Mouse (Mus musculus): ENCODE results near the gene Gla. TPM values are rescaled to one million over a fixed set of nuclear protein-coding genes. Genes with fewer than 3 reads are reported as not detected.

Gla gene
- polyA plus RNA-seq, 1 experiment: 2.6 TPM

GRCm38 (mm10) chrX:134599922-134600565 is 881 bp downstream of the Gla start:
- H3K4me3 ChIP-seq (replicated peaks; ENCODE audit: extremely low read depth, low read depth, low read length): no peak overlapping the region
- 33% methylated on average over 10 of the region's 10 CpGs for WGBS
- H3K4me1 ChIP-seq (ENCODE audit: control insufficient read depth, insufficient read depth, low read length): peaks cover 2% of the 10 kb centered on the region; the same call in 1 of the 2 replicates
- TF ChIP-seq CTCF (IDR thresholded peaks at IDR 0.05; ENCODE audit: insufficient read depth, low read length) (no peak), POLR2A (IDR thresholded peaks at IDR 0.05; ENCODE audit: borderline replicate concordance, extremely low read depth, low read depth, low read length) (no peak)
- no peak for DNase-seq

DNA sequence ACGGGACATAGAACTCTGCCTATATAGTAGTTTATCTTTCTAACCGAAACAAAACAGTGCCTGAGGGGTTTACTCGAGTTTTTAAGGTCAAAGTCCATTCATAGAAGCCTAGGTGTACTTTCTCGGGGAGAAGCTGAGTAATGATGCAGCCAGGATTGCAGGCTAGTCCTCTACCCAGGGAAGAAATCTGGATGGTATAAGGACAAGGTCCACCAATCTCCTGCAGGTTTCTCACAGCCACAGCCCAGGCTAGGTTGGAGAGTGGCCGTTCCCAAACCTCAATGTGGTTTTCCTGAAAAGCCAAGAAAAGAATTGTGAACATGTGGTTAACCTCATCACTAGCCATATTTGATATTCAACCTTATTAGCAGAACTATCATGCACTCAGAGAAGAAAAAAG is 11.1 kb downstream of the Gla start:
- no peak for DNase-seq
- TF ChIP-seq CTCF (IDR thresholded peaks at IDR 0.05; ENCODE audit: insufficient read depth, low read length) (no peak), POLR2A (IDR thresholded peaks at IDR 0.05; ENCODE audit: borderline replicate concordance, extremely low read depth, low read depth, low read length) (no peak)
- H3K4me1 ChIP-seq (ENCODE audit: control insufficient read depth, insufficient read depth, low read length): no peaks in the 10 kb centered on the region
- no peak overlapping the region for H3K4me3 ChIP-seq (replicated peaks; ENCODE audit: extremely low read depth, low read depth, low read length)
- 54% methylated on average over 5 of the region's 5 CpGs for WGBS

DNA sequence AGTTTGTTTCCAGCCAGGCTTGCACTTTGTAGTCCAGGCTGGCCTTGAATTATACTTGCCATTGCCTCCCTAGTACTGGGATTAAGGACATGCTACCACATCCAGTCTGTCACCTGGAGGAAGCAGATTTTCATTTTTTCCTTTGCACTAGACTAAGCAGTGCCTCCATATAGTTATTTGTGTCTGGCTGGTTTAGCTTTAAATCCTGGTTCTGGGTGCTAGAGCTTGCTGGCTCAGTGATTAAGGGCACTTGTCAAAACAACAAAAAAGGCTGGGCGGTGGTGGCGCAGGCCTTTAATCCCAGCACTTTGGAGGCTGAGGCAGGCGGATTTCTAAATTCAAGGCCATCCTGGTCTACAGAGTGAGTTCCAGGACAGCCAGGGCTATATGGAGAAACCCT is 11.9 kb downstream of the Gla start:
- no peak for DNase-seq
- 85% methylated on average over 3 of the region's 3 CpGs for WGBS
- no peak for TF ChIP-seq CTCF (IDR thresholded peaks at IDR 0.05; ENCODE audit: insufficient read depth, low read length)
- TF ChIP-seq POLR2A (IDR thresholded peaks at IDR 0.05; ENCODE audit: borderline replicate concordance, extremely low read depth, low read depth, low read length): no peak
- H3K4me1 ChIP-seq (ENCODE audit: control insufficient read depth, insufficient read depth, low read length): no peaks in the 10 kb centered on the region
- no peak overlapping the region for H3K4me3 ChIP-seq (replicated peaks; ENCODE audit: extremely low read depth, low read depth, low read length)

DNA sequence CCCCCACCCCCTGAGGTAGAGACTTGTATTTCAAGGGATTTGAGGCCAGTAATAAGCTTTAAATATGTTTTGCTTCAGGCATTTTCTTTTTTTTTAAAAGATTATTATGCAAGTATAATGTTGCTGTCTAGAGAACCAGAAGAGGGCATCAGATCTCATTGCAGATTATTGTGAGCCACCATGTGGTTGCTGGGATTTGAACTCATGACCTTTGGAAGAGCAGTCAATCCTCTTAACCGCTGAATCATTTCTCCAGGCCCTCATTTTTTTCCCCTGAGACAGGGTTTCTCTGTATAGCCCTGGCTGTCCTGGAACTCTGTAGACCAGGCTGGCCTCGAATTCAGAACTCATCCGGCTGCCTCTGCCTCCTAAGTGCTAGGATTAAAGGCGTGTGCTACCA is 12.7 kb downstream of the Gla start:
- TF ChIP-seq POLR2A (IDR thresholded peaks at IDR 0.05; ENCODE audit: borderline replicate concordance, extremely low read depth, low read depth, low read length): no peak
- TF ChIP-seq CTCF (IDR thresholded peaks at IDR 0.05; ENCODE audit: insufficient read depth, low read length): no peak
- no peak for DNase-seq
- 71% methylated on average over 4 of the region's 4 CpGs for WGBS

DNA sequence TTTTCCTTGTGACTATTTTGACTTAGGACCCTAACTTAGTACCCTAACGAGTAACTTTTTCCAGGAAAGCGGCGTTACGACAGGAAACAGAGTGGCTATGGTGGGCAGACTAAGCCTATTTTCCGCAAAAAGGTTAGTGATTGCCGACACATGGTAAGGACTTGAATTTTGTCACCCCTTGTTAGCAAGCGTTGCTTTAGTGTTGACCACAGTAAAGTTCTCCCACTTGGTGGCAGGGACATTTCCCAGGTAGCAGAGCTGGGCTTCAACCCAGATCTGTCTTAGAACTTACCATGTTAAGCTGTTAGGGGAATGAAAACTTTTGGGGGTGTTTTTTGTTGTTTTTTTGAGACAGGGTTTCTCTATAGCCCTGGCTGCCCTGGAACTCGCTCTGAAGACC is 14.5 kb downstream of the Gla start:
- no peak for DNase-seq
- WGBS: 49% methylated on average over 8 of the region's 8 CpGs
- no peaks in the 10 kb centered on the region for H3K4me1 ChIP-seq (ENCODE audit: control insufficient read depth, insufficient read depth, low read length)
- H3K4me3 ChIP-seq (replicated peaks; ENCODE audit: extremely low read depth, low read depth, low read length): peak overlapping the region; percentile 72
- no peak for TF ChIP-seq POLR2A (IDR thresholded peaks at IDR 0.05; ENCODE audit: borderline replicate concordance, extremely low read depth, low read depth, low read length)
- TF ChIP-seq CTCF (IDR thresholded peaks at IDR 0.05; ENCODE audit: insufficient read depth, low read length): no peak

More for the DNA sequence above, 12.7 kb downstream of the Gla start:
- no peaks in the 10 kb centered on the region for H3K4me1 ChIP-seq (ENCODE audit: control insufficient read depth, insufficient read depth, low read length)
- no peak overlapping the region for H3K4me3 ChIP-seq (replicated peaks; ENCODE audit: extremely low read depth, low read depth, low read length)

GRCm38 (mm10) chrX:134585103-134586002 is 15.6 kb downstream of the Gla start, which contains the start of gene Rpl36a:
Rpl36a (plus strand) TSS chrX:134585654.
- WGBS: 28% methylated on average over 45 of the region's 45 CpGs
- DNase-seq: peak; percentile 81
- H3K4me3 ChIP-seq (replicated peaks; ENCODE audit: extremely low read depth, low read depth, low read length): peak within 1 kb of the TSS; percentile 72

GRCm38 (mm10) chrX:134582888-134583669 is 17.8 kb downstream of the Gla start, which contains the start of gene Btk:
Btk (minus strand) TSS chrX:134583570.
- no peak for TF ChIP-seq CTCF (IDR thresholded peaks at IDR 0.05; ENCODE audit: insufficient read depth, low read length)
- TF ChIP-seq POLR2A (IDR thresholded peaks at IDR 0.05; ENCODE audit: borderline replicate concordance, extremely low read depth, low read depth, low read length): no peak
- 75% methylated on average over 11 of the region's 11 CpGs for WGBS
- H3K4me3 ChIP-seq (replicated peaks; ENCODE audit: extremely low read depth, low read depth, low read length): peak within 1 kb of the TSS; percentile 41
- DNase-seq: no peak
- no peaks in the 10 kb centered on the region for H3K4me1 ChIP-seq (ENCODE audit: control insufficient read depth, insufficient read depth, low read length)

More at GRCm38 (mm10) chrX:134585103-134586002, 15.6 kb downstream of the Gla start, which contains the start of gene Rpl36a:
- TF ChIP-seq CTCF (IDR thresholded peaks at IDR 0.05; ENCODE audit: insufficient read depth, low read length) (peak; percentile 54), POLR2A (IDR thresholded peaks at IDR 0.05; ENCODE audit: borderline replicate concordance, extremely low read depth, low read depth, low read length) (peak; percentile 97)
- no peaks in the 10 kb centered on the region for H3K4me1 ChIP-seq (ENCODE audit: control insufficient read depth, insufficient read depth, low read length)

- WGBS: 79% methylated on average over 11 of the region's 11 CpGs
- no peak for TF ChIP-seq POLR2A (IDR thresholded peaks at IDR 0.05; ENCODE audit: borderline replicate concordance, extremely low read depth, low read depth, low read length)
- Histone ChIP-seq H3K4me3 (replicated peaks; ENCODE audit: extremely low read depth, low read depth, low read length) (peak overlapping the region; percentile 31), H3K4me1 (ENCODE audit: control insufficient read depth, insufficient read depth, low read length) (no peaks in the 10 kb centered on the region)
- no peak for DNase-seq
These were observed 18.7 kb downstream of the Gla start for GRCm38 (mm10) chrX:134582270-134582669.

Measured in lung, adult 2 months (tissue).